Mouse (Mus musculus): ENCODE measurements at regions not wholly inside any gene's neighbourhood (a gene's known extent, or its start where the extent isn't known, plus 50 kb on each side); places are given as distances from the start of the nearest gene placed in this dataset.

DNA sequence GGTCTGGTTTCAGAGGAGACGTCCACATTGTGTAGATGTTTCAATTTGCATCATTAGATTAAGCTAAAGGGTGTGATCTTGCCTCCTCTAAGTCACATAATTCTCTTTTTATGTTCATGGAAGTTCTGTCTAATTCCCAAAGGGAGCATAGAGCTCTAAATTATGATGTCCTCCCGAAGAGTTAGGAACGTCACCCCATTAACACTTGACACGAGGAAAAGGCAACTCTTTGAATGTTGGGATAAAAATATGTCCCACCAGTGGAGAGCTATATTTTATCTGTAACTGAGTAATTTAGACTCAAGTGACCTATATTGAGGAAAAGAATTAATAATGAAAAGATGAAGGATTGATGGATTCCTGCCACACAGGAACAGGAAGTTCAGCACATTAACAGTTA lies 69.2 kb upstream of the Fam19a1 start:
- TF ChIP-seq HCFC1 (IDR thresholded peaks at IDR 0.05; ENCODE audit: borderline replicate concordance, insufficient read depth, low read length) (no peak), ZC3H11A (IDR thresholded peaks at IDR 0.05; ENCODE audit: borderline replicate concordance, low read depth, low read length) (no peak), MAFK (IDR thresholded peaks at IDR 0.05; ENCODE audit: insufficient read depth, low read depth, low read length) (no peak), CHD2 (IDR thresholded peaks at IDR 0.05; ENCODE audit: low read depth, low read length) (no peak), ZNF384 (IDR thresholded peaks at IDR 0.05; ENCODE audit: low read depth, low read length) (no peak)
